Mouse (Mus musculus): ENCODE results near the gene Iars2. TPM values are rescaled to one million over a fixed set of nuclear protein-coding genes. Genes with fewer than 3 reads are reported as not detected.

Gene Iars2
- polyA plus RNA-seq, 1 experiment from 2014 or later: 22.4 TPM

GRCm38 (mm10) chr1:185279288-185279687 is 49.9 kb downstream of the Iars2 start:
- 90% methylated on average over 9 of the region's 9 CpGs for WGBS (ENCODE audit: missing documents)
- Histone ChIP-seq H3K4me3 (ENCODE audit: inconsistent target) (no peak overlapping the region), H3K79me2 (ENCODE audit: inconsistent target) (no peaks in the 10 kb centered on the region), H3K36me3 (ENCODE audit: inconsistent target) (peaks cover 99% of the 10 kb centered on the region), H3K27ac (no peak overlapping the region)

- 78% methylated on average over 7 of the region's 11 CpGs for WGBS (ENCODE audit: missing documents)
- H3K79me2 ChIP-seq (ENCODE audit: inconsistent target): no peaks in the 10 kb centered on the region
- H3K27ac ChIP-seq: no peak overlapping the region
- H3K36me3 ChIP-seq (ENCODE audit: inconsistent target): peaks cover 89% of the 10 kb centered on the region
- H3K4me3 ChIP-seq (ENCODE audit: inconsistent target): no peak overlapping the region
These were observed 52.2 kb downstream of the Iars2 start for GRCm38 (mm10) chr1:185277022-185277421.

- WGBS (ENCODE audit: missing documents): 86% methylated on average over 7 of the region's 7 CpGs
- Histone ChIP-seq H3K27ac (no peak overlapping the region), H3K79me2 (ENCODE audit: inconsistent target) (no peaks in the 10 kb centered on the region), H3K4me3 (ENCODE audit: inconsistent target) (no peak overlapping the region), H3K36me3 (ENCODE audit: inconsistent target) (peaks cover 89% of the 10 kb centered on the region)
These were observed 53.2 kb downstream of the Iars2 start for GRCm38 (mm10) chr1:185275976-185276375.

GRCm38 (mm10) chr1:185274819-185275545 is 54.2 kb downstream of the Iars2 start:
- H3K36me3 ChIP-seq (ENCODE audit: inconsistent target): peaks cover 89% of the 10 kb centered on the region
- 93% methylated on average over 5 of the region's 5 CpGs for WGBS (ENCODE audit: missing documents)
- no peak overlapping the region for H3K27ac ChIP-seq
- H3K79me2 ChIP-seq (ENCODE audit: inconsistent target): no peaks in the 10 kb centered on the region
- H3K4me3 ChIP-seq (ENCODE audit: inconsistent target): no peak overlapping the region

GRCm38 (mm10) chr1:185271373-185271772 is 57.8 kb downstream of the Iars2 start:
- Histone ChIP-seq H3K27ac (no peak overlapping the region), H3K36me3 (ENCODE audit: inconsistent target) (peaks cover 71% of the 10 kb centered on the region), H3K4me3 (ENCODE audit: inconsistent target) (no peak overlapping the region), H3K79me2 (ENCODE audit: inconsistent target) (no peaks in the 10 kb centered on the region)
- WGBS (ENCODE audit: missing documents): 98% methylated on average over 9 of the region's 9 CpGs

- peaks cover 70% of the 10 kb centered on the region for H3K36me3 ChIP-seq (ENCODE audit: inconsistent target)
These were observed 58.6 kb downstream of the Iars2 start for GRCm38 (mm10) chr1:185270403-185271097.

GRCm38 (mm10) chr1:185268675-185269074 is 60.5 kb downstream of the Iars2 start:
- 74% methylated on average over 4 of the region's 4 CpGs for WGBS (ENCODE audit: missing documents)
- H3K27ac ChIP-seq: no peak overlapping the region
- no peaks in the 10 kb centered on the region for H3K79me2 ChIP-seq (ENCODE audit: inconsistent target)
- peaks cover 74% of the 10 kb centered on the region for H3K36me3 ChIP-seq (ENCODE audit: inconsistent target)
- no peak overlapping the region for H3K4me3 ChIP-seq (ENCODE audit: inconsistent target)

More at GRCm38 (mm10) chr1:185270403-185271097, 58.6 kb downstream of the Iars2 start:
- Histone ChIP-seq H3K27ac (no peak overlapping the region), H3K79me2 (ENCODE audit: inconsistent target) (no peaks in the 10 kb centered on the region), H3K4me3 (ENCODE audit: inconsistent target) (no peak overlapping the region)
- WGBS (ENCODE audit: missing documents): 98% methylated on average over 7 of the region's 8 CpGs

GRCm38 (mm10) chr1:185262565-185262964 is 66.6 kb downstream of the Iars2 start:
- 95% methylated on average over 14 of the region's 14 CpGs for WGBS (ENCODE audit: missing documents)
- no peaks in the 10 kb centered on the region for H3K79me2 ChIP-seq (ENCODE audit: inconsistent target)
- no peak overlapping the region for H3K27ac ChIP-seq
- H3K36me3 ChIP-seq (ENCODE audit: inconsistent target): peaks cover 91% of the 10 kb centered on the region
- no peak overlapping the region for H3K4me3 ChIP-seq (ENCODE audit: inconsistent target)

- peaks cover 84% of the 10 kb centered on the region for H3K36me3 ChIP-seq (ENCODE audit: inconsistent target)
- H3K27ac ChIP-seq: no peak overlapping the region
- no peaks in the 10 kb centered on the region for H3K79me2 ChIP-seq (ENCODE audit: inconsistent target)
- no peak overlapping the region for H3K4me3 ChIP-seq (ENCODE audit: inconsistent target)
- 97% methylated on average over 3 of the region's 3 CpGs for WGBS (ENCODE audit: missing documents)
These were observed 72.4 kb downstream of the Iars2 start for GRCm38 (mm10) chr1:185256753-185257152.

GRCm38 (mm10) chr1:185255336-185255735 is 73.9 kb downstream of the Iars2 start:
- no peak overlapping the region for H3K27ac ChIP-seq
- H3K79me2 ChIP-seq (ENCODE audit: inconsistent target): no peaks in the 10 kb centered on the region
- H3K36me3 ChIP-seq (ENCODE audit: inconsistent target): peaks cover 84% of the 10 kb centered on the region
- WGBS (ENCODE audit: missing documents): 90% methylated on average over 10 of the region's 12 CpGs
- no peak overlapping the region for H3K4me3 ChIP-seq (ENCODE audit: inconsistent target)

- H3K4me3 ChIP-seq (ENCODE audit: inconsistent target): no peak overlapping the region
- H3K27ac ChIP-seq: no peak overlapping the region
- WGBS (ENCODE audit: missing documents): 89% methylated on average over 12 of the region's 12 CpGs
- H3K36me3 ChIP-seq (ENCODE audit: inconsistent target): peaks cover 84% of the 10 kb centered on the region
- H3K79me2 ChIP-seq (ENCODE audit: inconsistent target): no peaks in the 10 kb centered on the region
These were observed 75.9 kb downstream of the Iars2 start for GRCm38 (mm10) chr1:185253140-185253892.

- H3K27ac ChIP-seq: no peak overlapping the region
- H3K79me2 ChIP-seq (ENCODE audit: inconsistent target): no peaks in the 10 kb centered on the region
- peaks cover 86% of the 10 kb centered on the region for H3K36me3 ChIP-seq (ENCODE audit: inconsistent target)
- 96% methylated on average over 3 of the region's 3 CpGs for WGBS (ENCODE audit: missing documents)
- H3K4me3 ChIP-seq (ENCODE audit: inconsistent target): no peak overlapping the region
These were observed 76.8 kb downstream of the Iars2 start for GRCm38 (mm10) chr1:185252351-185252750.

- Histone ChIP-seq H3K4me3 (ENCODE audit: inconsistent target) (no peak overlapping the region), H3K27ac (no peak overlapping the region), H3K79me2 (ENCODE audit: inconsistent target) (no peaks in the 10 kb centered on the region), H3K36me3 (ENCODE audit: inconsistent target) (peaks cover 88% of the 10 kb centered on the region)
- 97% methylated on average over 8 of the region's 8 CpGs for WGBS (ENCODE audit: missing documents)
These were observed 80.5 kb downstream of the Iars2 start for GRCm38 (mm10) chr1:185248728-185249127.

GRCm38 (mm10) chr1:185247429-185248085 is 81.6 kb downstream of the Iars2 start:
- H3K36me3 ChIP-seq (ENCODE audit: inconsistent target): peaks cover 90% of the 10 kb centered on the region
- 97% methylated on average over 20 of the region's 20 CpGs for WGBS (ENCODE audit: missing documents)

More at GRCm38 (mm10) chr1:185247429-185248085, 81.6 kb downstream of the Iars2 start:
- Histone ChIP-seq H3K27ac (no peak overlapping the region), H3K4me3 (ENCODE audit: inconsistent target) (no peak overlapping the region), H3K79me2 (ENCODE audit: inconsistent target) (no peaks in the 10 kb centered on the region; the same call in 1 of the 2 replicates)
